Mouse (Mus musculus): ENCODE data around the gene Bach2. TPM values are rescaled to one million over a fixed set of nuclear protein-coding genes. Genes with fewer than 3 reads are reported as not detected.

Gene Bach2
- total and polyA plus RNA-seq, 2 experiments from 2014 or later = 11.7 to 15.9 TPM

- Histone ChIP-seq H3K27me3 (ENCODE audit: insufficient read depth, low read length) (no peaks in the 10 kb centered on the region), H3K9me3 (ENCODE audit: low read length) (no peaks in the 10 kb centered on the region), H3K4me2 (ENCODE audit: low read depth, low read length, poor library complexity, severe bottlenecking) (no peak overlapping the region), H3K9ac (replicated peaks; ENCODE audit: low read length, poor library complexity, severe bottlenecking) (no peak overlapping the region), H3K36me3 (ENCODE audit: insufficient read depth, low read length) (no peaks in the 10 kb centered on the region), H3K4me3 (ENCODE audit: low read depth, low read length) (no peak overlapping the region), H3K27ac (ENCODE audit: low read depth, low read length) (0 out of 2 replicates have a peak overlapping the region, but pooled peaks have one; percentile 32), H3K4me1 (ENCODE audit: insufficient read depth, low read length) (peaks cover 11% of the 10 kb centered on the region)
- no peak for ATAC-seq (ENCODE audit: low FRiP score)
- no peak for TF ChIP-seq CTCF (IDR thresholded peaks at IDR 0.05)
- no peak for DNase-seq (ENCODE audit: low spot score)
- 16% methylated on average over 6 of the region's 6 CpGs for WGBS
Measured at GRCm38 (mm10) chr4:32297071-32297671, 58.6 kb downstream of the Bach2 start.

GRCm38 (mm10) chr4:32299221-32299620, 60.6 kb downstream of the Bach2 start:
- TF ChIP-seq CTCF (IDR thresholded peaks at IDR 0.05) = no peak
- DNase-seq (ENCODE audit: low spot score) (no peak), ATAC-seq (ENCODE audit: low FRiP score) (no peak)
- 74% methylated on average over 3 of the region's 3 CpGs for WGBS
- H3K9ac ChIP-seq (replicated peaks; ENCODE audit: low read length, poor library complexity, severe bottlenecking) = no peak overlapping the region
- H3K9me3 ChIP-seq (ENCODE audit: low read length) = no peaks in the 10 kb centered on the region
- no peak overlapping the region for H3K27ac ChIP-seq (ENCODE audit: low read depth, low read length)
- H3K36me3 ChIP-seq (ENCODE audit: insufficient read depth, low read length) = no peaks in the 10 kb centered on the region
- H3K27me3 ChIP-seq (ENCODE audit: insufficient read depth, low read length) = no peaks in the 10 kb centered on the region
- H3K4me1 ChIP-seq (ENCODE audit: insufficient read depth, low read length) = peaks cover 22% of the 10 kb centered on the region
- H3K4me2 ChIP-seq (ENCODE audit: low read depth, low read length, poor library complexity, severe bottlenecking) = no peak overlapping the region
- H3K4me3 ChIP-seq (ENCODE audit: low read depth, low read length) = no peak overlapping the region

GRCm38 (mm10) chr4:32299970-32300369, 61.4 kb downstream of the Bach2 start:
- H3K9me3 ChIP-seq (ENCODE audit: low read length) = no peaks in the 10 kb centered on the region
- H3K27ac ChIP-seq (ENCODE audit: low read depth, low read length) = no peak overlapping the region
- H3K27me3 ChIP-seq (ENCODE audit: insufficient read depth, low read length) = no peaks in the 10 kb centered on the region
- no peak overlapping the region for H3K4me2 ChIP-seq (ENCODE audit: low read depth, low read length, poor library complexity, severe bottlenecking)
- H3K4me3 ChIP-seq (ENCODE audit: low read depth, low read length) = no peak overlapping the region
- TF ChIP-seq CTCF (IDR thresholded peaks at IDR 0.05) = no peak
- no peak for DNase-seq (ENCODE audit: low spot score)
- H3K36me3 ChIP-seq (ENCODE audit: insufficient read depth, low read length) = no peaks in the 10 kb centered on the region
- WGBS = 81% methylated on average over 3 of the region's 3 CpGs
- peaks cover 29% of the 10 kb centered on the region for H3K4me1 ChIP-seq (ENCODE audit: insufficient read depth, low read length)
- no peak overlapping the region for H3K9ac ChIP-seq (replicated peaks; ENCODE audit: low read length, poor library complexity, severe bottlenecking)
- no peak for ATAC-seq (ENCODE audit: low FRiP score)

- WGBS = 53% methylated on average over 5 of the region's 5 CpGs
- peaks cover 29% of the 10 kb centered on the region for H3K4me1 ChIP-seq (ENCODE audit: insufficient read depth, low read length)
- H3K27ac ChIP-seq (ENCODE audit: low read depth, low read length) = peak overlapping the region; percentile 74
- DNase-seq (ENCODE audit: low spot score) = peak; percentile 36
- TF ChIP-seq CTCF (IDR thresholded peaks at IDR 0.05) = no peak
- H3K9me3 ChIP-seq (ENCODE audit: low read length) = no peaks in the 10 kb centered on the region
- peak overlapping the region; percentile 20; the same call in 1 of the 2 replicates for H3K4me2 ChIP-seq (ENCODE audit: low read depth, low read length, poor library complexity, severe bottlenecking)
- no peaks in the 10 kb centered on the region for H3K27me3 ChIP-seq (ENCODE audit: insufficient read depth, low read length)
- H3K4me3 ChIP-seq (ENCODE audit: low read depth, low read length) = no peak overlapping the region
- H3K9ac ChIP-seq (replicated peaks; ENCODE audit: low read length, poor library complexity, severe bottlenecking) = peak overlapping the region; percentile 36
- ATAC-seq (ENCODE audit: low FRiP score) = no peak
- no peaks in the 10 kb centered on the region for H3K36me3 ChIP-seq (ENCODE audit: insufficient read depth, low read length)
Measured at GRCm38 (mm10) chr4:32302668-32303067, 64.1 kb downstream of the Bach2 start.

- 21% methylated on average over 4 of the region's 4 CpGs for WGBS
- peak overlapping the region; percentile 74 for H3K27ac ChIP-seq (ENCODE audit: low read depth, low read length)
- no peaks in the 10 kb centered on the region for H3K27me3 ChIP-seq (ENCODE audit: insufficient read depth, low read length)
- H3K4me2 ChIP-seq (ENCODE audit: low read depth, low read length, poor library complexity, severe bottlenecking) = peak overlapping the region; percentile 20
- peak overlapping the region; percentile 36; the same call in 1 of the 2 replicates for H3K9ac ChIP-seq (replicated peaks; ENCODE audit: low read length, poor library complexity, severe bottlenecking)
- peak; percentile 35 for ATAC-seq (ENCODE audit: low FRiP score)
- peaks cover 29% of the 10 kb centered on the region for H3K4me1 ChIP-seq (ENCODE audit: insufficient read depth, low read length)
- no peak for TF ChIP-seq CTCF (IDR thresholded peaks at IDR 0.05)
- DNase-seq (ENCODE audit: low spot score) = peak; percentile 86
- no peak overlapping the region for H3K4me3 ChIP-seq (ENCODE audit: low read depth, low read length)
- no peaks in the 10 kb centered on the region for H3K9me3 ChIP-seq (ENCODE audit: low read length)
- no peaks in the 10 kb centered on the region for H3K36me3 ChIP-seq (ENCODE audit: insufficient read depth, low read length)
Measured at GRCm38 (mm10) chr4:32303076-32303475, 64.5 kb downstream of the Bach2 start.

GRCm38 (mm10) chr4:32303674-32304073, 65.1 kb downstream of the Bach2 start:
- Histone ChIP-seq H3K4me2 (ENCODE audit: low read depth, low read length, poor library complexity, severe bottlenecking) (peak overlapping the region; percentile 20; the same call in 1 of the 2 replicates), H3K9me3 (ENCODE audit: low read length) (no peaks in the 10 kb centered on the region), H3K4me3 (ENCODE audit: low read depth, low read length) (no peak overlapping the region), H3K27ac (ENCODE audit: low read depth, low read length) (peak overlapping the region; percentile 74), H3K9ac (replicated peaks; ENCODE audit: low read length, poor library complexity, severe bottlenecking) (no peak overlapping the region), H3K27me3 (ENCODE audit: insufficient read depth, low read length) (no peaks in the 10 kb centered on the region), H3K36me3 (ENCODE audit: insufficient read depth, low read length) (no peaks in the 10 kb centered on the region), H3K4me1 (ENCODE audit: insufficient read depth, low read length) (peaks cover 29% of the 10 kb centered on the region)
- peak; percentile 98 for DNase-seq (ENCODE audit: low spot score)
- TF ChIP-seq CTCF (IDR thresholded peaks at IDR 0.05) = no peak
- peak; percentile 78 for ATAC-seq (ENCODE audit: low FRiP score)
- 6% methylated on average over 8 of the region's 8 CpGs for WGBS

Data from midbrain, postnatal 0 days (tissue).